Comparison of ENCODE assay signal across 10 mouse cellular contexts in genomic region chr9:41080877-41081276, GRCm38 (mm10).
DNase-seq lines count a peak whose midpoint lies in the region; ATAC-seq and TF ChIP-seq lines count a peak whose summit lies in the region.
"Had no signal": no experiment of that assay in that cellular context is flagged by ENCODE, and none has a peak within 500 bp of the region (broad histone marks: within the 10 kb centered on the region; RNA-seq: fewer than 3 reads in every experiment).

No protein-coding gene starts in this region.

- ATAC-seq in common myeloid progenitor, adult 5-6 weeks (replicated peaks; ENCODE audit: low read depth, poor library complexity, severe bottlenecking) = peak; percentile 34
- peak; percentile 33 for ATAC-seq in megakaryocyte, adult 5-6 weeks (ENCODE audit: poor library complexity, severe bottlenecking)
- no peak for ATAC-seq in neural tube, embryonic 15.5 days (ENCODE audit: low FRiP score)

- H3K4me3 ChIP-seq in gastrocnemius, adult 2 months = no peak overlapping the region
- no peak overlapping the region for H3K4me3 ChIP-seq in neural tube, embryonic 15.5 days (replicated peaks)
- H3K4me3 ChIP-seq: left cerebral cortex, adult 2 months had no signal

- no peak overlapping the region for H3K9ac ChIP-seq in neural tube, embryonic 15.5 days (replicated peaks)

- H3K4me2 ChIP-seq in neural tube, embryonic 15.5 days = no peak overlapping the region

- intact Hi-C loops in gastrocnemius, adult 2 months (cut with DNase I) = no loop called here

- no peaks in the 10 kb centered on the region for H3K27me3 ChIP-seq in neural tube, embryonic 15.5 days (replicated peaks)

- no peak overlapping the region for H3K27ac ChIP-seq in gastrocnemius, adult 2 months
- no peak overlapping the region for H3K27ac ChIP-seq in neural tube, embryonic 15.5 days (replicated peaks)
- H3K27ac ChIP-seq: left cerebral cortex, adult 2 months had no signal

- no peaks in the 10 kb centered on the region for H3K9me3 ChIP-seq in neural tube, embryonic 15.5 days (replicated peaks)

- no peaks in the 10 kb centered on the region for H3K36me3 ChIP-seq in neural tube, embryonic 15.5 days

- peak; percentile 38 for DNase-seq in adrenal gland, postnatal 14 days
- no peak for DNase-seq in adrenal gland, postnatal 4 days (ENCODE audit: low spot score in 2 of 2)
- peak; percentile 61 to 71 for DNase-seq in B cell, adult 2 months
- DNase-seq in gastrocnemius, adult 2 months = no peak
- no peak for DNase-seq in right cerebral cortex, adult 18-20 months
- DNase-seq: midbrain, embryonic 14.5 days had no signal

- 77% methylated on average over 5 of the region's 5 CpGs for WGBS in neural tube, embryonic 15.5 days

- TF ChIP-seq CTCF in gastrocnemius, adult 2 months (IDR thresholded peaks at IDR 0.05) = no peak

- peaks cover 51% of the 10 kb centered on the region for H3K4me1 ChIP-seq in neural tube, embryonic 15.5 days

Comparison
In these comparisons a context has a peak if more than half of its experiments do, and no peak if none do; other contexts are left out.
1. DNase-seq: peak in adrenal gland, postnatal 14 days (single experiment) and B cell, adult 2 months (2 of 2); none in adrenal gland, postnatal 4 days (0 of 2), gastrocnemius, adult 2 months (single experiment) and right cerebral cortex, adult 18-20 months (single experiment).